Mouse (Mus musculus): ENCODE measurements around the gene Sh3tc1.

Gene Sh3tc1

DNA sequence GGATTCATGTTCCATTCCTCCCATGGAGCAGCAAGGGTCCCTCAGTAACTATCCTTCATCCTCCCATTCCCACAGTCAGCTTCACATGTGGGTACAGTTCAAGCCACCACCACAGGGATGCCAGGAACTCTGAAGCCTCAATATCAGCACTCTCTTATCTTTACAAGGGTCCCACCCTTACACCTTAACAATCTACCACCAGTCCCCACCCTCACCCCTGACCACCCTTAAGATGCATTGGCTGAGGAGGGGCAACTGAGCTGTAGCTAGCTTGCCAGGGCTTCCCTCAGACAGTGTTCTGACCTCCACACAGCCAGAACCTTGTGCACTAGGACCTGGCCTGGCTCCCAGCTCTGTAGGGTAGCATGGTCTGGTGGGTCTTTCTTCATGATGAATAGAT is 20.4 kb downstream of the Sh3tc1 start:
- no peak for DNase-seq

- DNase-seq, result no peak
Observed at GRCm38 (mm10) chr5:35718817-35719216, 21.0 kb downstream of the Sh3tc1 start.

DNA sequence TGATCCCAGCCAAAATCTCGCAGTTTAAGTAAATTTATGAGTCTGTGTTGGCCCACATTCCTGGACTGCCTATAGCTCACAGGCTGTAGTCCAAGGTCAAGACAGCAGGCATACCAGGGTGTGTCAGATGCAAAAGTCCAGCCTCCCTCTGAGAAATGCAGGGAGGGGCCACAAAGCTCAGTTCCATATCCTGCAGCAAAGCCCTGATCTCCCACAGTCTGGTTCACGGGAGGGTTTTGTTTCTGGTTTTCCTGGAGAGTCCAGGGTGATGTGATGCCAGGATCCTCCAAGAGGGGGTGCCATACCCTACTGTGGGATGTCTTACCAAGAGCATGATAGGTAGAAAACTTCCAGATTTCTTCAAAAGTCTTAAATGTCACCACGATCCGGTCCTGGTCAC is 21.8 kb downstream of the Sh3tc1 start:
- peak; percentile 56 to 65 for DNase-seq

DNA sequence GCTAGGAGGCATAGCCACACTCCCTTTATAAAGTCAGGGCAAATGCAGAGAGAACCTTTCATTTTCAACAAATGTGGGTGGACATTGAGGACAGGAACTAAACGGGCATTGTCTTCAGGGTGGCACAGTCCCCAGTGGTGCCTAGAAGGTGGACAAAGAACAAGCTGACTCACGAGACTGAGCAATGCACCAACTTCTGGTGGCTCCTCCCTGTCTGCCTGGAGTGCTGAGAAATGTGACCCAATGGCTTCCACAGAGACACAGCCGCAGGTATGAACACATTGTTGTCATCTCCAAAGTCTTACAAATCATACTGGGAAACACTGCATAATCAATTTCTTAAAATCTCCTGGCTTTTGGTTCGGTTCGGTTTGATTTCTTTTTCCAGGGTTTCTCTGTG is 22.3 kb downstream of the Sh3tc1 start:
- no peak for DNase-seq

DNA sequence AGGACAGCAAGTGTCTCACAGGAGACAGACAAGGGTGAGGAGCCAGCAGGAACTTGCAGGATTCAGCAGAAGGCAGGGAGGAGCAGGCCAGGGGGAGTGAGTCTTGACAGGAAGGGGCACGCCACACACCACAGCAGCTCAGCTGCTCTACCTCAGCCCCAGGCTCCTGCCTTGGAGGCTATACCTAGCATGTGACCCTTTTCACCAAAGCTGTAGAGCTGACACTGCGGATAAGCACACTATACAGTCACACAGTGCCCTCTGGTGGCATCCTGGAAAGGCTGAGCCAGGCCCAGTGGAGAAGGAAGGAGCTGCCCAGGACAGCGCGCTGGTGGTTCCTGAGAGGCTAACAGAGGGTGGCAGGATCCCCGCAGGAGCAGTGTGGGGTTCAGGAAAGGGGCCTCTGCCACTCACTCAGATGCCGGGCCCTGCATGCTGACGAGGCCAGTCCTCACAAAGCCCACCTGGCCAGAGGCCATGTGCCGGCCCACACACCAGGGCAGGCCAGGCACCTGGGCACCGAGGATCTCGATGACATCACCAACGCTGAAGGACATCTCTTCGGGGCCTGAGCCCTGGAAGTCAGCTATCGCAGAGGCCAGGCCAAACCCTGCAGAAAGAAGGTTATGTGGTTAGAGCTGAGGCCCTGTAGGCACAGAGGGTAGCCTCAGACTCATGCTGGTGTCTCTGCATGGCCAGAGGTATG is 26.0 kb downstream of the Sh3tc1 start:
- peak; percentile 92 for DNase-seq

DNA sequence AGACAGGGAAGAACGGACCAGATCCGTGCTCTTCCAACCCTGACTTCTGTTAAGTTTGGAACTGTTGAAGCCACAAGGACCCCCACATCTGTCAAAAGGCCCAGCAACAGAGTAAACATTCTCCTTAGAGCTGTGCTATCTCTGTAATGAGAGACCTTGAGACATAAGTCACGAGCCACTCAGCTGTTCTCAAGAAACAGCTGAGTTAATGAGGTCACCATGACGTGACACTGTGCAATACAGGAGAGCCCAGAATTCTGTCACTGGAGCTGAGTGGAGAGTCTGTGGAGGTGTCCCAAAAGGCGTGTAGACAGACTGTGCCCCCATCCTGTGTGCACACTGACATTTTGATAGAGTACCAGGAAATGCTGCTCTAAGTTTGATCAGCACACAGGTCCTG is 27.3 kb downstream of the Sh3tc1 start:
- no peak for DNase-seq

DNA sequence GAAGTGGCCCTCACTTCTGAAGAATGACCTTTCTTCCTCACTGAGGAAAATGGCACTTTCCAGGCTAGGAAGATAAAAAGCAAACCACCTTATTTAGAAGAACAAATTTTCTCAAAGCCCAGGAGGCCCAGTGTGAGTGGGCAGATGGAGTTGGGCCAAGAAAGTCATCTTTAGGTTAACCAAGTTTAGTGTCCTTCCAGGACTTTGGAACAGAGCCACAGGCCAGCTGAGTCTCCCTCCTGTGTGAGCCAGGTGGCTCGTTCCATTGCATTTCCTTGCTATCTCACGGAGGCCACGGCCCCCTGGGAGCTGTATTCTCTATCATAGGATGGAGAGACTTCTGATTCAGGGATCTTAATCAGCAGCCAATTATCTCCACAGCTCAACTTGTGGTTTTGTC is 28.9 kb downstream of the Sh3tc1 start:
- peak in 1 of 2 experiments; percentile 35 for DNase-seq

- DNase-seq, result no peak
Observed at GRCm38 (mm10) chr5:35710481-35710880, 29.3 kb downstream of the Sh3tc1 start.

DNA sequence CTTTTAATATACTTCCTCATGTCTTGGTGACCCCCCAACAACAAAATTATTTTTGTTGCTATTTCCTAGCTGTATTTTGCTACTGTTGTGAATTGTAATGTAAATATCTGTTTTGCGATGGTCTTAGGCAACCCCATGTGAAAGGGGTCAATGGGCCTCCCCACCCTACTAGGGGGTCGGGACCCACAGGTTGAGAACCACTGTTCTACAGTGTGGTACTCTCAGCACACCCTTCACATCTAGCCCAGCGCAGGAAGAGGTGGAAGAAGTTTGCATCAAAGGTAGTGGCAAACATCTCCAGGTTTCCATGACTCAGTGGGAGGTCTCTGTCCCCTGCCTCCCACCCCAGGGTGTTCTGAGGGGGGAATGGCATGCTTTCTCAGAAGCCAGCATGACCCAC is 34.4 kb downstream of the Sh3tc1 start:
- DNase-seq, result no peak

DNA sequence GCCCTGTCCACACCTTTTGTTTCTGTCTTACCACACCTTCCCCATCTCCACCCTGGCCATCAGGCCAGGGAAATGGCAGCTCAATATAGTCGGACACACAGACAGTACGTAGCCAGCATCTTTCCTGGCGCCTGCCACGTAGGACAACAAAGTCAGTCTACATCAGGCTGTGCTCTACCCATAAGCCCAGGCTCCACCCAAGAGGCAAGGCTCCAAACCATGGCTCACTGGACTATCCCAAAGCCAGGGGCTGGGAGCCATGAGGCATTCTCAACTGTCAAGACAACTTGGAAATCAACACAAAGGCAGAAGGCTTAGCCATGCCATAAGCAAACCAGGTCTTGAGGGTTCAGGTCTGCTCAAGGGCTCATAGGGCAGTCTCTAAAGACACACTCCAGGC is 36.0 kb downstream of the Sh3tc1 start:
- no peak for DNase-seq

DNA sequence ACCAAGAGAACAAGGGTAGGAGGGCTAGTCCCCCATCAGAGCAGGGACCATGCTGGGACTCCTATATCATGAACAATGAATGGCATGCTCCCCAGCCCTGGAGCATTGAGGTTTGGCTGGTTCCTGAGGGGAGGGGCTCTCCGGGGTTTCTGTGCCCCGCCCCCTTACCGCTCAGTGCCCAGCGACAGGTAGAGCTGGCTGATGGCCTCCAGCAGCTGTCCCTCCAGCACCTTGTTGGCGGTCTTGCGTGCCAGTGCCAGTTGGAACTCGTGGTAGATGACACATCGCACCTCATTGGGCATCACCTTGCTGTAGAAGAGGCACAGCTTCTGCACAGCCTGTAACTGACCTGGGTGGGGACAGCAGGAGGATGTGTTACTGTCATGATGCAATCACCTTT is 36.6 kb downstream of the Sh3tc1 start:
- no peak for DNase-seq

- peak; percentile 22 to 56 for DNase-seq
Observed at GRCm38 (mm10) chr5:35702582-35703140, 37.1 kb downstream of the Sh3tc1 start.

DNA sequence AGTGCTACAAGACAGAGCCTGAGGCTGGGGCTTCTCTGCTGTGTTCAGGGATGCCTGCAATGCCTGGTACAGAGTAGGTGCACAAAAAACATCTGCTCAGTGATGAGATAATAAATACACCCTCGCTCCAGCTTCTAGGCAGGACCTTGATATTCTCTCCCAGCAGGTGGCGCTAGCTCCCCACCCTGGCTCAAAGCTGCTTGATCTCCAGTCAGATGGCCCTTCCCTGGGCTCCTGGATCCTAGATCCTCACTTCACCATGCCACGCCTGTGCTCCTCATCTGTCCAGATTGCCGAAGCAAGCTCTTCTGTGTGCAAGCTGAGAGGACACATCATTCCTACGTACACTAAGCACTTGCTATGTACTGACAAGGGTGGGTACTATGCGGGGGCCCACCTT is 38.7 kb downstream of the Sh3tc1 start:
- DNase-seq, result peak; percentile 79 to 81

DNA sequence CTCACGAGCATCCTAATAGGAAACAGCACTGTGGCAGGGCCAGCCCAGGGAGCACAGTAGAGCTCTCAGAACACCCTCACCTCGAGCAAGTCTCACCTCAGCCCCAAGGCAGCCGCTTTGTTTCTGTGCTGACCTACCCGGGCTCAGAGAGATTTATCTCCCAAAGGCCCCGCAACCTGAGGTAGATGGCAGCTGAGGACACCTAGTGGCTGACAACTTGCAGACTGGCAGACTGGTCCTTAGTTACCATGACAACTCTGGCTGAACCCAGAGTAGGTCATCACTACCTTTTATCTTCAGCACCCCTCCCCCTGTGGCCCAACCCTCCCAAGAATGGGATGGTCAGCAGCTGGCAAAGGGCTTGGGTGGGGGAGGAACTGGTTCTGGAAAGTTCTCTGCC is 44.0 kb downstream of the Sh3tc1 start:
- peak; percentile 57 to 66 for DNase-seq

DNA sequence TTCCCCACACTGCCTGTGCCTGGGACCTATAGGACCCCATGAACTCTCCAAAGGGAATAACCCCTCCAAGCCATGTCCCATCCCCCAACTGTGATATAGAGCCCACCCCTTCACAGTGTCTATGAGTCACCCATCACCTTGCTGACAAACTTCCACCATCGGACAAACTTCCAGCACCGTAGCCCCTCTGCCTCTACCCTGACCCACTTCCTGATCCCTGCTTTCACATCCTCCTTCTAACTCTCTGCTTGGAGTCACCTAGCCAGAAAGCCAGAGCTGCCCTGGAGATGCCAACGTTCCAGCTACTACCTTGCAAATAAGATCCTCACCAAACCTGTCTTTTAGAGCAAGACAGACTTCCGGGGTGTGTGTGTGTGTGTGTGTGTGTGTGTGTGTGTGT is 46.1 kb downstream of the Sh3tc1 start:
- no peak for DNase-seq

- DNase-seq, result peak; percentile 35 to 43
Observed at GRCm38 (mm10) chr5:35691246-35691645, 48.5 kb downstream of the Sh3tc1 start.

GRCm38 (mm10) chr5:35690485-35691165 is 49.2 kb downstream of the Sh3tc1 start:
- DNase-seq, result peak; percentile 81 to 83

DNA sequence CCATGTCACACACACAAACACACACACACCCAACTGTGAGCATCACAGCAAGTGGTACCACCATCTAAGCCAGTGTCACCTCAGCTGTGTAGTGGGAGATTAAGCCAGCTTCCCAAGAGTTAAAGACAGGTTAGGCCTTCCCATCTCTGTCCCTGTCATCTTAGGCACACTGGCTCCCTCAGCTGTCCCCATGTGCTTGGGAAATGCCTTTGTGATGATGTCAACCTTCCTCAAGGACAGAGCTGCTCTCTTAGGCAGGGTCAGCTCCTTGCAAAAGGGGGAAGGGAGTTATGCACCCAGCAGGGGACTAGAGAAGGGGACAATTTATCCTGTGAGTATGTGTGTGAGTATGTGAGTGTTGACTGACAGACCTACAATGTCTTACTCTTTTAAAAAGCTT is 50.4 kb downstream of the Sh3tc1 start:
- DNase-seq, result no peak

DNA sequence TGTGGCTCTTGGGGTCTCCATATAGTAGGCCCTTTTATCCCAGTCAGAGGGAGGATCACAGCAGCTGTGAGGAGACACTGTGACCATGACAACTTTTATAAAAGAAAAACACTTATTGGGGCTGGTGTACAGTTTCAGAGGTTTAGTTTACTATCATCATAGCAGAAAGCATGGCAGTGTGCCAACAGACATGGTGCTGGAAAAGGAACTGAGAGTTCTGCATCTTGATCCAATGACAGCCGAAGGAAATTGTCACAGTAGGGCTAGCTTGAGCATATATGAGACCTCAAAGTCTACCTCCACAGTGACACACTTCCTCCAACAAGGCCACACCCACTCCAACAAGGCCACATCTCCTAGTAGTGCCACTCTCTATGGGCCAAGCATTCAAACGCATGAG is 50.9 kb downstream of the Sh3tc1 start:
- peak in 1 of 2 experiments; percentile 38 for DNase-seq

DNA sequence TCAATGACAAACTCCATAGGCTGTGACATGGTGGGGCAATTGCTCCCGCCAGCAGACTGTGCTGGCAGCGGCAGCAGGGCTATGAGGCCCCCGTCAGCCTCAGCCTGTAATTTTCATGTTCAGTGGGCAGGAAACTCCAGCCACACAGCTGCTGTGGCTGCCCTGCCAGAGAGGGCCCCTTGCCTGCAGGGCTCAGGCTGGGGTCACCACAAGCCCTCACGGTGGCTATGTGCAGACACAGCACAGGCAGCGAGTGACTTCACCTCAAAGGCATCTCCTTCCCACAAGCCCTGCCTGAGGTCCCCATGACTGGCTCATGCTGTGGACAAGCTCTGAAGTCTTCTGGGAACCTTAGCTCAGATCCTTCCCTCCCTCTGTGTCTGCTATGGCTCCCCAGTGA is 52.7 kb downstream of the Sh3tc1 start:
- DNase-seq, result peak; percentile 55 to 70

DNA sequence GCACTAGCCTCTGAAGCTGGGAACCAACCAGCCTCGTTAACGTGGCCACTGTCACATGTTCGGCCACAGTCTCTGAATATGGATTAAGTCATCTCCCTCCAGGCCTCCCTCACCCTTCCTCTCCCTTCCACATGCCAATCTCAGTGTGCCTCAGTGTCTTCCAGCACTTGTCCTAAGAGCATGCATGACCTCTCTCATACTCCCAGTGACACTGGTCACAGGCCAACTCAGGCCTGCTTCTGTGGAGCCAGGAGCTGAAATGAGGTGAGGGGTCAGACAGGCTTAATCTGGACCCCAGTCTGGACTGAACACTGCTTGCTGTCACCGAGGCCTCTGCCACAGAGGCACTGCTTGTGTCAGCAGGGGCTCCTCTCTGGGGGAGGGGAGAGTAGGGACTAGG is 53.5 kb downstream of the Sh3tc1 start:
- DNase-seq, result no peak

DNA sequence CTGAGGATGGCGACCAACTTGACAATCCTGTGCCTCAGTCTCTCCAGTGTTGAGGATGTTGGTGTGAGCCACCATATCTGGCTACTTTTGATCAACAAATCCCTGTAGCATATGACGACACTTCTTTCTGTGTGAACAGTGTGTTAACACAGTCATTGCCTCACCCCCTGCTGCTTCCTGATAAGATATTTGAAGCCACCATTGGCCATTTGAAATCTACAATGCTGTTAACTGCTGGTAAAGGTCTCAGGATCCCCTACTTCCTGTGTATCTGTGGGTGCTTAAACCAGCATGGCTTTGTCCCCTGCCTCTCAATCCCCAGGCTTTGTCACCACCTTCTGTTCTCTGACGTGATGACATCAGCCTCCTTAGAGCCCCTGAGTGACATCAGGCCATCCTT is 54.7 kb downstream of the Sh3tc1 start:
- DNase-seq, result no peak

DNA sequence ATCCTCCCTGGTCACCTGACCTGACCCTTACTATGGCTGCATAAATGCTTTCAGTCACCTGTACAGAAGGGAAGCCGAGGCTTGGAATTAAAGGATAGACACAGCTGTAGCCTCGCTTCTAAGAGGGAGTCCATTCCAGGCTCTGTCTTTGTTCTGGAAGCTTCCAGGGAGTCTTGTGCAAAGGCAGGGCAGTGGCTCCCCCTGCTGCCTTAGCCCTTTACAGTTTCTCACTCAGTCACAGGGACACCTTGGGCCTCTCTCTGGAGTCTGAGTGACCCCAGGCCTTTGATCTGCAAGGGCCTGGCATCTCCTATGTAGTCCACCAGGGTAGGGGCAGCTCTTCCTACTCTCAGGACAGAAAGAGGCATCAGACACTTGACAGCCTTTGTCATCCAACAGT is 58.8 kb downstream of the Sh3tc1 start:
- peak; percentile 45 to 51 for DNase-seq

Data from cerebellum, postnatal 10 days (tissue).